ENCODE assay signal across 9 mouse cellular contexts in genomic region chr19:14635213-14635928, GRCm38 (mm10). TPM values are rescaled to one million over a fixed set of nuclear protein-coding genes. Genes with fewer than 3 reads are reported as not detected.
A peak's percentile ranks its signal among the peaks of the same experiment; 100 is the strongest.
DNase-seq lines count a peak whose midpoint lies in the region; ATAC-seq lines count a peak whose summit lies in the region.
"Had no signal": no experiment of that assay in that cellular context is flagged by ENCODE, and none has a peak within 500 bp of the region (broad histone marks: within the 10 kb centered on the region; RNA-seq: fewer than 3 reads in every experiment).

No protein-coding gene starts in this region.

- peak; percentile 54 for ATAC-seq in lung, embryonic 16.5 days (ENCODE audit: low read depth)
- ATAC-seq in liver, embryonic 16.5 days (ENCODE audit: low read depth): peak; percentile 59; the same call in 1 of the 2 replicates
- ATAC-seq in hindbrain, embryonic 12.5 days (ENCODE audit: low FRiP score): no peak

- no peak overlapping the region for H3K4me2 ChIP-seq in lung, embryonic 16.5 days (ENCODE audit: low read depth, low read length)
- H3K4me2 ChIP-seq in liver, embryonic 16.5 days (ENCODE audit: low read depth, low read length): peak overlapping the region; percentile 13; the same call in 1 of the 2 replicates
- H3K4me2 ChIP-seq in hindbrain, embryonic 12.5 days (replicated peaks): no peak overlapping the region
- H3K4me2 ChIP-seq: hindbrain, embryonic 15.5 days had no signal

- no peaks in the 10 kb centered on the region for H3K36me3 ChIP-seq in lung, embryonic 16.5 days (ENCODE audit: control insufficient read depth, insufficient read depth, low read length)
- H3K36me3 ChIP-seq in liver, embryonic 16.5 days (ENCODE audit: control insufficient read depth, insufficient read depth): no peaks in the 10 kb centered on the region
- no peaks in the 10 kb centered on the region for H3K36me3 ChIP-seq in hindbrain, embryonic 12.5 days
- H3K36me3 ChIP-seq: hindbrain, embryonic 15.5 days had no signal

- no peak for DNase-seq in lung, adult 18-20 months
- peak; percentile 38 for DNase-seq in embryo, embryonic 10 days (ENCODE audit: low spot score)
- DNase-seq in heart, postnatal 25 days (ENCODE audit: low spot score): peak; percentile 1
- no peak for DNase-seq in urinary bladder, postnatal 36 days (ENCODE audit: low spot score in 2 of 2)
- no peak for DNase-seq in Muller cell, postnatal 12 days (ENCODE audit: inconsistent ontology term)

- 0 out of 2 replicates have a peak, but pooled peaks cover 3% of the 10 kb centered on the region for H3K9me3 ChIP-seq in lung, embryonic 16.5 days (ENCODE audit: control insufficient read depth, low read length)
- H3K9me3 ChIP-seq in liver, embryonic 16.5 days (replicated peaks; ENCODE audit: control insufficient read depth, low read length): no peaks in the 10 kb centered on the region
- 0 out of 2 replicates have a peak, but pooled peaks cover 4% of the 10 kb centered on the region for H3K9me3 ChIP-seq in hindbrain, embryonic 12.5 days (replicated peaks)

- no peak overlapping the region for H3K4me3 ChIP-seq in lung, embryonic 16.5 days (ENCODE audit: low read length)
- H3K4me3 ChIP-seq in liver, embryonic 16.5 days (ENCODE audit: low read depth, low read length): no peak overlapping the region
- H3K4me3 ChIP-seq in hindbrain, embryonic 12.5 days: no peak overlapping the region
- H3K4me3 ChIP-seq: hindbrain, embryonic 15.5 days had no signal

- intact Hi-C loops in heart, postnatal 25 days (cut with DNase I): no loop called here

- H3K27me3 ChIP-seq in lung, embryonic 16.5 days (ENCODE audit: control insufficient read depth, insufficient read depth, low read depth, low read length): no peaks in the 10 kb centered on the region
- H3K27me3 ChIP-seq in liver, embryonic 16.5 days (ENCODE audit: control insufficient read depth, insufficient read depth, low read depth, low read length): no peaks in the 10 kb centered on the region
- H3K27me3 ChIP-seq in hindbrain, embryonic 12.5 days: no peaks in the 10 kb centered on the region
- H3K27me3 ChIP-seq: hindbrain, embryonic 15.5 days had no signal

- no peaks in the 10 kb centered on the region for H3K4me1 ChIP-seq in lung, embryonic 16.5 days (replicated peaks; ENCODE audit: control insufficient read depth, insufficient read depth, low read length)
- H3K4me1 ChIP-seq in liver, embryonic 16.5 days (ENCODE audit: control insufficient read depth, low read depth, low read length): peaks cover 3% of the 10 kb centered on the region; the same call in 1 of the 2 replicates
- H3K4me1 ChIP-seq in hindbrain, embryonic 12.5 days: no peaks in the 10 kb centered on the region
- H3K4me1 ChIP-seq: hindbrain, embryonic 15.5 days had no signal

- no peak overlapping the region for H3K9ac ChIP-seq in lung, embryonic 16.5 days (ENCODE audit: low read length)
- H3K9ac ChIP-seq in liver, embryonic 16.5 days (ENCODE audit: low read depth, low read length): no peak overlapping the region
- no peak overlapping the region for H3K9ac ChIP-seq in hindbrain, embryonic 12.5 days
- H3K9ac ChIP-seq: hindbrain, embryonic 15.5 days had no signal

- H3K27ac ChIP-seq in lung, embryonic 16.5 days (ENCODE audit: low read length): no peak overlapping the region
- H3K27ac ChIP-seq in liver, embryonic 16.5 days (ENCODE audit: low read length): 0 out of 2 replicates have a peak overlapping the region, but pooled peaks have one; percentile 12
- H3K27ac ChIP-seq in hindbrain, embryonic 12.5 days: no peak overlapping the region
- H3K27ac ChIP-seq: hindbrain, embryonic 15.5 days had no signal

- WGBS in lung, embryonic 16.5 days: 37% methylated on average over 10 of the region's 10 CpGs
- 16% methylated on average over 10 of the region's 10 CpGs for WGBS in liver, embryonic 16.5 days (ENCODE audit: insufficient replicate concordance)
- WGBS in hindbrain, embryonic 12.5 days: 58% methylated on average over 10 of the region's 10 CpGs

RNA-seq across cellular contexts. Expression of gene Tle4, which starts 37.5 kb away (rescaled TPM):
- 12.0 and 12.3 TPM in 2 replicates for polyA plus RNA-seq in lung, embryonic 16.5 days (2015; fragmentation: Nextera tagmentation; extraction: Ambion mirVana)
- 1 to 10 TPM; 8.9 to 9.5 TPM for total RNA-seq in heart, postnatal 25 days (2021)
- 2.9 and 3.1 TPM in 2 replicates for polyA plus RNA-seq in liver, embryonic 16.5 days (2015; fragmentation: Nextera tagmentation; extraction: Ambion mirVana)
- polyA plus RNA-seq in hindbrain, embryonic 12.5 days (2016; fragmentation: Nextera tagmentation; extraction: Ambion mirVana): 37.7 and 40.2 TPM in 2 replicates

Comparison
In these comparisons a context has a peak if more than half of its experiments do, and no peak if none do; other contexts are left out.
1. DNase-seq: peak in embryo, embryonic 10 days (single experiment) and heart, postnatal 25 days (single experiment); none in lung, adult 18-20 months (0 of 2), urinary bladder, postnatal 36 days (0 of 2) and Muller cell, postnatal 12 days (single experiment).